In genomic region chr17:45574129-45574761, GRCm38 (mm10) we compare ENCODE assay signal across 8 mouse cellular contexts. TPM values are rescaled to one million over a fixed set of nuclear protein-coding genes. Genes with fewer than 3 reads are reported as not detected.
DNase-seq lines count a peak whose midpoint lies in the region; ATAC-seq and TF ChIP-seq lines count a peak whose summit lies in the region.

No protein-coding gene starts in this region.

- H3K4me2 ChIP-seq in hindbrain, postnatal 0 days (ENCODE audit: low read depth, low read length) = peak overlapping the region; percentile 79

- DNase-seq in NIH3T3 (ENCODE audit: low read depth) = peak; percentile 72
- DNase-seq in cerebellum, postnatal 25 days = peak; percentile 87 to 88
- DNase-seq in gastrocnemius, adult 2 months = peak; percentile 78
- DNase-seq in hindbrain, postnatal 0 days (ENCODE audit: low spot score) = peak; percentile 78
- DNase-seq in left cerebral cortex, adult 18-20 months (ENCODE audit: low spot score in 2 of 2) = peak; percentile 76 to 85
- DNase-seq in lung, postnatal 25 days (ENCODE audit: low spot score) = peak; percentile 69
- peak; percentile 84 to 89 for DNase-seq in right cerebral cortex, adult 2 months (ENCODE audit: low spot score in 2 of 2)
- DNase-seq in urinary bladder, postnatal 14 days (ENCODE audit: low spot score) = peak; percentile 71

- peak overlapping the region; percentile 100 for H3K9ac ChIP-seq in hindbrain, postnatal 0 days (replicated peaks; ENCODE audit: low read length)

- TF ChIP-seq CTCF in gastrocnemius, adult 2 months (IDR thresholded peaks at IDR 0.05) = no peak
- no peak for TF ChIP-seq CTCF in hindbrain, postnatal 0 days (IDR thresholded peaks at IDR 0.05; ENCODE audit: low read depth)

- under 1% methylated on average over 17 of the region's 17 CpGs for WGBS in hindbrain, postnatal 0 days

- peak; percentile 68 for ATAC-seq in hindbrain, postnatal 0 days

- intact Hi-C loops in gastrocnemius, adult 2 months (cut with DNase I) = no loop called here

- peak overlapping the region; percentile 96 for H3K27ac ChIP-seq in gastrocnemius, adult 2 months
- peak overlapping the region; percentile 96 for H3K27ac ChIP-seq in hindbrain, postnatal 0 days

- H3K4me3 ChIP-seq in gastrocnemius, adult 2 months = peak overlapping the region; percentile 81
- H3K4me3 ChIP-seq in hindbrain, postnatal 0 days (ENCODE audit: low read length) = peak overlapping the region; percentile 100

- H3K4me1 ChIP-seq in hindbrain, postnatal 0 days (ENCODE audit: insufficient read depth, low read length) = peaks cover 3% of the 10 kb centered on the region; the same call in 1 of the 2 replicates

- no peaks in the 10 kb centered on the region for H3K9me3 ChIP-seq in hindbrain, postnatal 0 days (ENCODE audit: low read length)

- H3K27me3 ChIP-seq in hindbrain, postnatal 0 days (ENCODE audit: insufficient read depth, low read length) = no peaks in the 10 kb centered on the region

- H3K36me3 ChIP-seq in hindbrain, postnatal 0 days (ENCODE audit: insufficient read depth, low read length) = peaks cover 23% of the 10 kb centered on the region

RNA-seq across cellular contexts. Expression of gene Hsp90ab1, which starts 1.2 kb away (rescaled TPM):
- total RNA-seq in gastrocnemius, adult 2 months (2021) = 1,000 to 10,000 TPM; 1,106 to 1,162 TPM
- total RNA-seq in hindbrain, postnatal 0 days (2014; rRNA removed) = 982 and 1,365 TPM in 2 replicates
- 1,472 and 1,504 TPM in 2 replicates for polyA plus RNA-seq in hindbrain, postnatal 0 days (2015; fragmentation: Nextera tagmentation; extraction: Ambion mirVana)
- total RNA-seq in left cerebral cortex, adult 18-20 months (2021) = 1,000 to 10,000 TPM; 1,506 to 1,598 TPM

RNA-seq across cellular contexts. Expression of gene Slc35b2, which starts 10.6 kb away (rescaled TPM):
- total RNA-seq in gastrocnemius, adult 2 months (2021) = 10 to 100 TPM; 16.0 to 17.3 TPM
- 105 and 139 TPM in 2 replicates for total RNA-seq in hindbrain, postnatal 0 days (2014; rRNA removed)
- 90.3 and 94.0 TPM in 2 replicates for polyA plus RNA-seq in hindbrain, postnatal 0 days (2015; fragmentation: Nextera tagmentation; extraction: Ambion mirVana)
- 10 to 100 TPM; 26.0 to 30.0 TPM for total RNA-seq in left cerebral cortex, adult 18-20 months (2021)

RNA-seq across cellular contexts. Expression of gene Nfkbie, which starts 18.7 kb away (rescaled TPM):
- total RNA-seq in gastrocnemius, adult 2 months (2021) = under 1 TPM; 0.36 to 0.43 TPM
- 7.7 and 9.2 TPM in 2 replicates for total RNA-seq in hindbrain, postnatal 0 days (2014; rRNA removed)
- 5.2 and 6.0 TPM in 2 replicates for polyA plus RNA-seq in hindbrain, postnatal 0 days (2015; fragmentation: Nextera tagmentation; extraction: Ambion mirVana)
- 1 to 10 TPM; 1.8 to 2.8 TPM for total RNA-seq in left cerebral cortex, adult 18-20 months (2021)

RNA-seq across cellular contexts. Expression of gene Tmem151b, which starts 24.8 kb away (rescaled TPM):
- total RNA-seq in gastrocnemius, adult 2 months (2021) = not detected
- total RNA-seq in hindbrain, postnatal 0 days (2014; rRNA removed) = 107 and 114 TPM in 2 replicates
- polyA plus RNA-seq in hindbrain, postnatal 0 days (2015; fragmentation: Nextera tagmentation; extraction: Ambion mirVana) = 29.5 and 29.8 TPM in 2 replicates
- total RNA-seq in left cerebral cortex, adult 18-20 months (2021) = 100 to 1,000 TPM; 129 to 136 TPM

RNA-seq across cellular contexts. Expression of gene Slc29a1, which starts 25.2 kb away (rescaled TPM):
- 10 to 100 TPM; 27.4 to 44.7 TPM for total RNA-seq in gastrocnemius, adult 2 months (2021)
- 170 and 354 TPM in 2 replicates for total RNA-seq in hindbrain, postnatal 0 days (2014; rRNA removed)
- 60.6 and 77.6 TPM in 2 replicates for polyA plus RNA-seq in hindbrain, postnatal 0 days (2015; fragmentation: Nextera tagmentation; extraction: Ambion mirVana)
- 10 to 100 TPM; 21.7 to 28.0 TPM for total RNA-seq in left cerebral cortex, adult 18-20 months (2021)

Comparison
In these comparisons a context has a peak if more than half of its experiments do, and no peak if none do; other contexts are left out.
1. Peak in every context shown above with its lines: DNase-seq, ATAC-seq, H3K4me3 ChIP-seq and H3K27ac ChIP-seq.